Mouse (Mus musculus): ENCODE measurements around the gene Slc5a6. TPM values are rescaled to one million over a fixed set of nuclear protein-coding genes. Genes with fewer than 3 reads are reported as not detected.
"Not testable (repeated sequence)": the region's sequence is repeated elsewhere in the genome, so short reads cannot be mapped to it uniquely, and the experiment has no call there.

The Slc5a6 gene
- polyA plus RNA-seq, 1 experiment from 2014 or later, result 10.9 TPM

- Histone ChIP-seq H3K9me3 (replicated peaks) (no peaks in the 10 kb centered on the region), H3K4me2 (no peak overlapping the region), H3K9ac (no peak overlapping the region), H3K36me3 (ENCODE audit: poor library complexity, severe bottlenecking) (no peaks in the 10 kb centered on the region), H3K27ac (no peak overlapping the region), H3K27me3 (no peaks in the 10 kb centered on the region), H3K4me1 (no peaks in the 10 kb centered on the region), H3K4me3 (no peak overlapping the region)
- no peak for ATAC-seq
Measured at GRCm38 (mm10) chr5:31024641-31025040, 24.1 kb downstream of the Slc5a6 start.

GRCm38 (mm10) chr5:31023254-31023653 is 25.5 kb downstream of the Slc5a6 start:
- Histone ChIP-seq H3K4me2 (no peak overlapping the region), H3K4me3 (no peak overlapping the region), H3K4me1 (no peaks in the 10 kb centered on the region), H3K9me3 (replicated peaks) (no peaks in the 10 kb centered on the region), H3K36me3 (ENCODE audit: poor library complexity, severe bottlenecking) (no peaks in the 10 kb centered on the region), H3K27me3 (no peaks in the 10 kb centered on the region), H3K9ac (no peak overlapping the region), H3K27ac (no peak overlapping the region)
- no peak for ATAC-seq
- 7% methylated on average over 3 of the region's 4 CpGs for WGBS

- H3K9me3 ChIP-seq (replicated peaks), result no peaks in the 10 kb centered on the region
- ATAC-seq, result no peak
- no peak overlapping the region for H3K9ac ChIP-seq
- no peak overlapping the region for H3K4me3 ChIP-seq
- no peak overlapping the region for H3K4me2 ChIP-seq
- H3K27ac ChIP-seq, result no peak overlapping the region
- 9% methylated on average over 1 of the region's 1 CpGs for WGBS
- no peaks in the 10 kb centered on the region for H3K27me3 ChIP-seq
- H3K36me3 ChIP-seq (ENCODE audit: poor library complexity, severe bottlenecking), result no peaks in the 10 kb centered on the region
- H3K4me1 ChIP-seq, result no peaks in the 10 kb centered on the region
Measured at GRCm38 (mm10) chr5:31022690-31023089, 26.0 kb downstream of the Slc5a6 start.

- H3K4me2 ChIP-seq; H3K9me3 ChIP-seq (replicated peaks); H3K27me3 ChIP-seq; H3K4me3 ChIP-seq; H3K27ac ChIP-seq; ATAC-seq; H3K36me3 ChIP-seq (ENCODE audit: poor library complexity, severe bottlenecking); H3K9ac ChIP-seq; H3K4me1 ChIP-seq: not testable (repeated sequence)
- WGBS, result 86% methylated on average over 5 of the region's 5 CpGs
Measured at GRCm38 (mm10) chr5:31021790-31022189, 26.9 kb downstream of the Slc5a6 start.

GRCm38 (mm10) chr5:31015913-31016312 is 32.8 kb downstream of the Slc5a6 start:
- H3K4me1 ChIP-seq, result no peaks in the 10 kb centered on the region
- H3K27ac ChIP-seq, result no peak overlapping the region
- no peak overlapping the region for H3K4me2 ChIP-seq
- H3K9ac ChIP-seq, result no peak overlapping the region
- WGBS, result 89% methylated on average over 2 of the region's 2 CpGs
- H3K9me3 ChIP-seq (replicated peaks), result no peaks in the 10 kb centered on the region
- H3K27me3 ChIP-seq, result no peaks in the 10 kb centered on the region
- ATAC-seq, result no peak
- no peaks in the 10 kb centered on the region for H3K36me3 ChIP-seq (ENCODE audit: poor library complexity, severe bottlenecking)
- H3K4me3 ChIP-seq, result no peak overlapping the region

- no peak overlapping the region for H3K9ac ChIP-seq
- no peak for ATAC-seq
- 67% methylated on average over 3 of the region's 3 CpGs for WGBS
Measured at GRCm38 (mm10) chr5:31012737-31013136, 36.0 kb downstream of the Slc5a6 start.

GRCm38 (mm10) chr5:31004184-31004583 is 44.5 kb downstream of the Slc5a6 start:
- no peaks in the 10 kb centered on the region for H3K4me1 ChIP-seq
- no peak overlapping the region for H3K27ac ChIP-seq
- H3K36me3 ChIP-seq (ENCODE audit: poor library complexity, severe bottlenecking), result no peaks in the 10 kb centered on the region
- no peaks in the 10 kb centered on the region for H3K27me3 ChIP-seq
- 3% methylated on average over 5 of the region's 5 CpGs for WGBS
- no peak overlapping the region for H3K9ac ChIP-seq
- no peak overlapping the region for H3K4me3 ChIP-seq
- no peaks in the 10 kb centered on the region for H3K9me3 ChIP-seq (replicated peaks)
- no peak overlapping the region for H3K4me2 ChIP-seq
- ATAC-seq, result peak; percentile 70

More at GRCm38 (mm10) chr5:31012737-31013136, 36.0 kb downstream of the Slc5a6 start:
- no peaks in the 10 kb centered on the region for H3K27me3 ChIP-seq
- H3K4me3 ChIP-seq, result no peak overlapping the region
- no peak overlapping the region for H3K27ac ChIP-seq
- no peaks in the 10 kb centered on the region for H3K36me3 ChIP-seq (ENCODE audit: poor library complexity, severe bottlenecking)
- H3K4me1 ChIP-seq, result no peaks in the 10 kb centered on the region
- H3K9me3 ChIP-seq (replicated peaks), result no peaks in the 10 kb centered on the region
- H3K4me2 ChIP-seq, result no peak overlapping the region

GRCm38 (mm10) chr5:31001560-31001959 is 47.2 kb downstream of the Slc5a6 start:
- Histone ChIP-seq H3K9me3 (replicated peaks) (no peaks in the 10 kb centered on the region), H3K4me2 (no peak overlapping the region), H3K9ac (no peak overlapping the region), H3K27ac (no peak overlapping the region), H3K27me3 (no peaks in the 10 kb centered on the region), H3K36me3 (ENCODE audit: poor library complexity, severe bottlenecking) (no peaks in the 10 kb centered on the region), H3K4me3 (no peak overlapping the region), H3K4me1 (no peaks in the 10 kb centered on the region)
- WGBS, result 82% methylated on average over 4 of the region's 4 CpGs
- no peak for ATAC-seq

GRCm38 (mm10) chr5:31000993-31001392 is 47.7 kb downstream of the Slc5a6 start:
- 86% methylated on average over 2 of the region's 2 CpGs for WGBS
- Histone ChIP-seq H3K36me3 (ENCODE audit: poor library complexity, severe bottlenecking) (no peaks in the 10 kb centered on the region), H3K9ac (no peak overlapping the region), H3K27ac (no peak overlapping the region), H3K4me3 (no peak overlapping the region), H3K4me2 (no peak overlapping the region), H3K9me3 (replicated peaks) (no peaks in the 10 kb centered on the region), H3K4me1 (no peaks in the 10 kb centered on the region), H3K27me3 (no peaks in the 10 kb centered on the region)
- ATAC-seq, result no peak

GRCm38 (mm10) chr5:31000122-31000521 is 48.6 kb downstream of the Slc5a6 start:
- no peaks in the 10 kb centered on the region for H3K27me3 ChIP-seq
- no peak overlapping the region for H3K27ac ChIP-seq
- no peak overlapping the region for H3K4me3 ChIP-seq
- WGBS, result 79% methylated on average over 7 of the region's 7 CpGs
- no peak overlapping the region for H3K4me2 ChIP-seq
- no peak overlapping the region for H3K9ac ChIP-seq
- H3K4me1 ChIP-seq, result no peaks in the 10 kb centered on the region
- no peaks in the 10 kb centered on the region for H3K9me3 ChIP-seq (replicated peaks)
- H3K36me3 ChIP-seq (ENCODE audit: poor library complexity, severe bottlenecking), result no peaks in the 10 kb centered on the region
- ATAC-seq, result no peak

GRCm38 (mm10) chr5:30999324-30999723 is 49.4 kb downstream of the Slc5a6 start:
- Histone ChIP-seq H3K36me3 (ENCODE audit: poor library complexity, severe bottlenecking) (no peaks in the 10 kb centered on the region), H3K4me2 (no peak overlapping the region), H3K27ac (no peak overlapping the region), H3K9me3 (replicated peaks) (no peaks in the 10 kb centered on the region), H3K4me3 (no peak overlapping the region), H3K9ac (no peak overlapping the region), H3K27me3 (no peaks in the 10 kb centered on the region), H3K4me1 (no peaks in the 10 kb centered on the region)
- no peak for ATAC-seq
- 65% methylated on average over 5 of the region's 5 CpGs for WGBS

GRCm38 (mm10) chr5:30998306-30998705 is 50.4 kb downstream of the Slc5a6 start:
- ATAC-seq, result no peak
- Histone ChIP-seq H3K4me3 (no peak overlapping the region), H3K27ac (no peak overlapping the region), H3K4me1 (no peaks in the 10 kb centered on the region), H3K36me3 (ENCODE audit: poor library complexity, severe bottlenecking) (no peaks in the 10 kb centered on the region), H3K4me2 (no peak overlapping the region), H3K9me3 (replicated peaks) (no peaks in the 10 kb centered on the region), H3K9ac (no peak overlapping the region), H3K27me3 (no peaks in the 10 kb centered on the region)
- 24% methylated on average over 5 of the region's 5 CpGs for WGBS

GRCm38 (mm10) chr5:30994910-30995635 is 53.7 kb downstream of the Slc5a6 start:
- 79% methylated on average over 11 of the region's 11 CpGs for WGBS
- no peaks in the 10 kb centered on the region for H3K4me1 ChIP-seq
- ATAC-seq, result no peak
- no peaks in the 10 kb centered on the region for H3K36me3 ChIP-seq (ENCODE audit: poor library complexity, severe bottlenecking)
- no peaks in the 10 kb centered on the region for H3K27me3 ChIP-seq
- H3K27ac ChIP-seq, result no peak overlapping the region
- no peak overlapping the region for H3K9ac ChIP-seq
- no peaks in the 10 kb centered on the region for H3K9me3 ChIP-seq (replicated peaks)
- no peak overlapping the region for H3K4me2 ChIP-seq
- no peak overlapping the region for H3K4me3 ChIP-seq

Data from forebrain, embryonic 13.5 days (tissue).